Mouse (Mus musculus): Measurements from ENCODE around the gene Padi1.

- TF ChIP-seq ZNF384 (IDR thresholded peaks at IDR 0.05; ENCODE audit: low read depth, low read length) (no peak), MAFK (IDR thresholded peaks at IDR 0.05; ENCODE audit: insufficient read depth, low read depth, low read length) (no peak)
These were observed 28.2 kb downstream of the Padi1 start for GRCm38 (mm10) chr4:140817413-140817812.
